Mouse (Mus musculus): ENCODE data around the gene Dhx29.
A peak's percentile ranks its signal among the peaks of the same experiment; 100 is the strongest.
"Not testable (repeated sequence)": the region's sequence is repeated elsewhere in the genome, so short reads cannot be mapped to it uniquely, and the experiment has no call there.

Gene Dhx29

DNA sequence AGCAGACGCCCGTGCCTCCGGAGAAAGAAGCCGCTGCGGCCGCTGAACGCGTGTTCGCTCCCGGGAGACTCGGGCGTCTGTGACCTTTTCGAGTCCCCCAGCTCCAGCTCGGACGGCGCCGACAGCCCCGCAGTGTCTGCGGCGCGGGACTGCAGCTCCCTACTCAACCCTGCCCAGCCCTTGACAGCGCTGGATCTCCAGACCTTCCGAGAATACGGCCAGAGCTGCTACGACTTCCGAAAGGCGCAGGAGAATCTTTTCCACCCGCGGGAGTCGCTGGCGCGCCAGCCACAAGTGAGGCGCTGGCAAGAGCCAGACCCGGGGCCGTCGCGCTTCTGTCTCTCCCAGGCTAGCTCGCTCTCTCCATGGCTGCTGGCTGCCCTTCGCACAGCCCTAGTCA, 60.7 kb downstream of the Dhx29 start:
- no peak for DNase-seq

- no peak for DNase-seq
These were observed 61.6 kb downstream of the Dhx29 start for GRCm38 (mm10) chr13:112988866-112989265.

GRCm38 (mm10) chr13:112989541-112989940, 62.3 kb downstream of the Dhx29 start:
- no peak for DNase-seq

DNA sequence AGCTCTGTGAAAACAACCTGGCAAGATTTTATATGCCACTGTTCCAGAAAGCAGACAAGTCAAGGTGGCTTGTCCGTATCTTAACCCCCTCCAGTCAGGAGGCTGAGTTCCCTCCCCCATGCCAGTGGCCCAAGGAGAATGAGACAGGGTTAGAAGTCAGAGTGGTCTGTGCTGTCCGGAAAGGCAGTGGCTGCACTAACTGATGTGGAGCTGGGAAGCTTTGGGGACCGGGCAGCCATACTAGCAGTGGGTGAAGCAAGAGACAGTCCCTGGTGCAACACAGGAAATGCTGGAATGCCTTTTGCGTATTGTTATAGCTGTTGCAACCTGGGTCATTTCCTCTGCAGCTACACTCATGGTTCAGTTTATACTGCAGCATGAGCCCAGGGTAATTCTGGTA, 63.1 kb downstream of the Dhx29 start:
- no peak for DNase-seq

DNA sequence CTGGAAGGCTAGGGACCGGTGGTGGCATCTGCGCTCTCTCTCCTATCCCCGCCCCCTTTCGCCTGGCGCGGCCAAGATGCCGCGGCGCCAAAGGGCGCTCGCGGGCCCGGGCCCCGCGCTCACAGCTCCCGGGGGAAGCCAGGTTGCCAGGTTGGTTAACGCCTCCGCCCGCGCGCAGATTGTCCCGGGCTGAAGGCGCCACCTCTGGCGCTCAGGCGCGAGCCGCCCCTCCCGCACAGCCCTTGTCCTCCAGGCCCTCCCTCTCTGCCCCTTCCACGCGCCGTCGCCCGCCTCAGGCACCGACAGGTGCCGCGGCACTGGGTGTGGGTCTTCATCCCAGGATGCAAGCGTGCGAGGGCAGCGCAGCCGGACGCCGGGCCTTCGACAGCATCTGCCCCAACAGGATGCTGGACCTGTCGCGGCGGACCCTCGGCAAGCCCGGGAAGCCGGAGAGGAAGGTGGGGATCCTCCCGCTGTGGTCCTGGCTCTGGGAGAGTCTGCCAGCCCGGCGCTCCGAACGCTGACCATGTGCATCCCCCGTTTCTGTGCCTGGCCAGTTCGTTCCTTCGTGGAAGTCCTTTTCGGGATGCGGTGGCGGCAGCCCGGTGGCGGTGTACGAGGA, 66.4 kb downstream of the Dhx29 start, which contains the start of gene Mcidas:
Gene Mcidas (plus strand): TSS at position 315 of the 622 bp plus-strand sequence.
- no peak for DNase-seq

DNA sequence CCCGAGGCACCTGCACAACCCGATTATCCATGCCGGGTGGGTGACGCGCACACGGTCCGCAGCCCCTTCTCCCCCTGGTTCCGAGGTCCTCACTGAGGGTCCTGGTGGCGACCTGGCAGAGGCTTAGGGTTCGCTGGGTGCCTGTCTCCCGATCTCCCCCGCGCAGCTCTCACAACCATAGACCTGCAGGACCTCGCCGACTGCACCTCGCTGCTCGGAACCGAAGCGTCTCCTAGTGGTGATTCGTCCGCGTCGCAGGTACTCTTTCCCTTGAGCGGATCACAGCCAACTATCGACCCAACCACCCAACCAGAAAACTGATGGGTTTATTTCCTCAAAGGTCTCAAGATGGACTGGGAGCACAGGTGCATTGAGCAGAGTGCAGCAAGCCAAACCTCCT, 66.9 kb downstream of the Dhx29 start:
- peak; percentile 41 to 73 for DNase-seq

DNA sequence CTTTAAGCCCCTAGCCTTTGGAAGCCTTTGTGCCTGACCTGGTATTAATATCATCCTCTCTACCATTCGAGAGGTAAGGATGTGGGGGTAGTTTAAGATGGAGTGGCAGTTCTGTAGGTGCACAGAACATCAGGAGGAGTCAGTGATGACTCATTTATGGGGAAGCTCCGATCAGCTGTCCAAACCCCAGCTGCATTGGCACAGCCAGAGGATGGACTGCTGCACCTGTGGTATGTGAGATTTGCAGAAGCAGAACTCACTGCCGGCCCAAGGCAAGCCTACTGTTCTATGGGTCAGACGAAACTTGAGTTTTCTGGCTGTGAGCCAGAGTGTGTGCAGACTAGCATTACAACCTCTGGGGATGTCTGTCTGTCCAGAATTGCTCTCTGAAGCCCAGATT, 69.2 kb downstream of the Dhx29 start:
- no peak for DNase-seq

DNA sequence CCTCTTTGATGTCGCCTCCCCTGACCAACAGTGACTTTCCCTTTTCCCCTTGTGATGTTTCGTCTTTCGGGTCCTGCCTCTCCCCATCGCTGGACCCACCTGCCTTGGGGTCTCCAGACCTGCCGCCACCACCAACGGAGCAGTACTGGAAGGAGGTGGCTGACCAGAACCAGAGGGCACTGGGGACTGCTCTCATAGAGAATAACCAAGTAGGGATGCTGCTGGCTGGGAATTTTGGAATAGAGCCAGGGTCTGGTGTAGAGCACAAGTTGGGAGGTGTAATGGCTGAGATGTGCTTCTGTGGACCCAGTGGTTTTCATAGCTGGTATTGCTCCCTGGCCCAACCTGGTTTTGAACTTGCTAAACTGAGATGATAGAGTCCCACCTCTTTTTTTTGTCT, 70.1 kb downstream of the Dhx29 start:
- DNase-seq, result no peak

GRCm38 (mm10) chr13:112998427-112999201, 71.4 kb downstream of the Dhx29 start:
- no peak for DNase-seq

DNA sequence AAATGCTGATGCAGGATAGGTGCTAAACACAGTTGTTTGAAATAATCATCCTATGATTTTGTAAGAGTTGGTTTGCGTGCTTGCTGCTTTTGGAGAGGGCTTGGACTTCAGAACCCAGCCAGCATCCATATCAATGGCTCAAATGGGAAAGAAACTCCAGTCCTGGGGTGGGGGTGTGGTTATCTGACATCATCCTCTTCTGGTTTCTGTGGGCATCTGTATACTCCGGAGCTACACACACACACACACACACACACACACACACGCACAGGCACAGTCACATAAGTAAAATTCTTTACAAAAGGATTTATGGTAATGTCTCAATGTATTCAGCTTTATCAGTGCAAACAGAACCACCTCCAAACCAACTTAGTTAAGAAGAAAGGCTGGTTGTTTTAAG, 72.8 kb downstream of the Dhx29 start:
- no peak for DNase-seq

DNA sequence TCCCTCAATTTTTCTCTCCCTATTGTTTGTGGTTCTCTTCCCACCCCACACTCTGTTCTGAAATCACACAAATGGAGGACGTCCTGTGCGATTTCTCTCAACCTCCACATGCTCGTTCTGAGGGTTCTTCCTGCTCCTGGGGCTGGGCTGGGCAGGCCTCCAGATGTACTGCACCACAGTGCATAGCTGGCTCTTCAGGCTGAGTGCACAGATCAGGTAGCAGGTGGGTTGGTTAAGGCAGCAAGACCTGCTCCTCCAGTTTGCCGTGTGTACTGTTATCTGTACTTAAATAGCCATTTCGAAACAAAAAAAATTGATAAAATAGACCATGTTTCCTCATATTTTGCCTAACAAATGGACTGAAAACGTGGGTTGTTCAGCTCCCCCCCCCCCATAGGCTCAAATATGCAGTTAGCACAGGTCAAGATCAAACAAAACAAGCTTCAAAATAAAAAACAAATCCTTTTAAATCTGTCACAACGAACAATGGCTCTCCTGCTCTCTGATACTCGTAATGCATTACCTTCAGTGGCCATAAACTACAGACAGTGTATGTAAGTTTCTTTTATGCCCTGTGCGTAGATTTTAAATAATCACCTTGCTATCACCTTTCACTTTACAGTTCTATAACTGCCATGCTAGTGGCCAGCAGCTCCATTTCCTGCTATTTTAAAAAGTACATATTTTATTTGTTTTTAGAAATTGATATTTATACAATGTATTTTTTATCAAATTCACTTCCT, 73.5 kb downstream of the Dhx29 start:
- no peak for DNase-seq

DNA sequence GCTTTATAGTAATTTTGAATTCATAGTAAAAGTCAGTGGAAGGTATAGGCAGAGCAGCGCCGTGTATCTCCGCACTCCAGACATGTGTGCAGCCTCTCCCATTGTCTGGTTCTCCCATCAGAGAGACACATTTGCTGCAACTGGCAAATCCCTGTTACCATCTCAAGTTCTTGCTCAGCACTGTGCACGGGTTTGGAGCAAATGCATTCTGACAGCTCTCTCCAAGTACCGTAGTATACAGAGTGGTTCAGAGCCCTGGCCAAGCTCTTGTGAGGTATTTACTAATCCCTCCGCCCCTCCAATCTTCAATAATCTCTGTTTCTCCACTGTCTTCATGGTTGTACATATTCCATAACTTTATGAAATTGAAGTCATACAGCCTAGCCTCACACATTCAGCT, 85.4 kb downstream of the Dhx29 start:
- no peak for DNase-seq

- not testable (repeated sequence) for DNase-seq
These were observed 86.1 kb downstream of the Dhx29 start for GRCm38 (mm10) chr13:113013174-113013953.

Measured in kidney, adult 8-10 months (tissue).